Mouse (Mus musculus): ENCODE results near the gene Ddah1. TPM values are rescaled to one million over a fixed set of nuclear protein-coding genes. Genes with fewer than 3 reads are reported as not detected.
A peak's percentile ranks its signal among the peaks of the same experiment; 100 is the strongest.

The Ddah1 gene
- polyA plus RNA-seq, 1 experiment from 2014 or later, result 135 TPM

GRCm38 (mm10) chr3:145882076-145882874 lies 123.8 kb downstream of the Ddah1 start:
- 61% methylated on average over 15 of the region's 15 CpGs for WGBS
- no peak overlapping the region for H3K9ac ChIP-seq
- ATAC-seq (replicated peaks), result no peak; the same call in 1 of the 2 replicates
- 0 out of 2 replicates have a peak overlapping the region, but pooled peaks have one; percentile 32 for H3K27ac ChIP-seq
- no peak overlapping the region for H3K4me3 ChIP-seq
- H3K4me1 ChIP-seq, result peaks cover 13% of the 10 kb centered on the region
- no peak overlapping the region for H3K4me2 ChIP-seq
- H3K36me3 ChIP-seq (replicated peaks), result no peaks in the 10 kb centered on the region
- no peaks in the 10 kb centered on the region for H3K9me3 ChIP-seq
- H3K27me3 ChIP-seq (replicated peaks), result no peaks in the 10 kb centered on the region

- Histone ChIP-seq H3K9me3 (no peaks in the 10 kb centered on the region), H3K27me3 (replicated peaks) (no peaks in the 10 kb centered on the region), H3K27ac (no peak overlapping the region), H3K4me3 (no peak overlapping the region), H3K4me1 (peaks cover 13% of the 10 kb centered on the region), H3K9ac (no peak overlapping the region), H3K36me3 (replicated peaks) (no peaks in the 10 kb centered on the region), H3K4me2 (no peak overlapping the region)
- ATAC-seq (replicated peaks), result peak; percentile 81
- 11% methylated on average over 2 of the region's 2 CpGs for WGBS
Observed at GRCm38 (mm10) chr3:145883233-145883632, 124.8 kb downstream of the Ddah1 start.

- no peaks in the 10 kb centered on the region for H3K9me3 ChIP-seq
- H3K36me3 ChIP-seq (replicated peaks), result no peaks in the 10 kb centered on the region
- no peaks in the 10 kb centered on the region for H3K27me3 ChIP-seq (replicated peaks)
- H3K4me2 ChIP-seq, result no peak overlapping the region
- H3K9ac ChIP-seq, result no peak overlapping the region
- H3K4me3 ChIP-seq, result no peak overlapping the region
- no peak for ATAC-seq (replicated peaks)
- 0 out of 2 replicates have a peak overlapping the region, but pooled peaks have one; percentile 42 for H3K27ac ChIP-seq
- peaks cover 13% of the 10 kb centered on the region for H3K4me1 ChIP-seq
- 51% methylated on average over 4 of the region's 4 CpGs for WGBS
Observed at GRCm38 (mm10) chr3:145885376-145885775, 126.9 kb downstream of the Ddah1 start.

GRCm38 (mm10) chr3:145885851-145886464 lies 127.5 kb downstream of the Ddah1 start:
- 56% methylated on average over 5 of the region's 5 CpGs for WGBS
- no peak for ATAC-seq (replicated peaks)

GRCm38 (mm10) chr3:145887430-145887971 lies 129.0 kb downstream of the Ddah1 start:
- no peak for ATAC-seq (replicated peaks)
- peaks cover 20% of the 10 kb centered on the region for H3K4me1 ChIP-seq
- no peaks in the 10 kb centered on the region for H3K27me3 ChIP-seq (replicated peaks)
- no peaks in the 10 kb centered on the region for H3K9me3 ChIP-seq
- H3K4me2 ChIP-seq, result no peak overlapping the region
- 87% methylated on average over 6 of the region's 6 CpGs for WGBS
- H3K36me3 ChIP-seq (replicated peaks), result no peaks in the 10 kb centered on the region
- no peak overlapping the region for H3K9ac ChIP-seq
- peak overlapping the region; percentile 9; the same call in 1 of the 2 replicates for H3K27ac ChIP-seq
- H3K4me3 ChIP-seq, result no peak overlapping the region

More at GRCm38 (mm10) chr3:145885851-145886464, 127.5 kb downstream of the Ddah1 start:
- no peaks in the 10 kb centered on the region for H3K36me3 ChIP-seq (replicated peaks)
- no peak overlapping the region for H3K9ac ChIP-seq
- H3K4me1 ChIP-seq, result peaks cover 18% of the 10 kb centered on the region
- H3K27me3 ChIP-seq (replicated peaks), result no peaks in the 10 kb centered on the region
- no peak overlapping the region for H3K4me2 ChIP-seq
- H3K4me3 ChIP-seq, result no peak overlapping the region
- 0 out of 2 replicates have a peak overlapping the region, but pooled peaks have one; percentile 42 for H3K27ac ChIP-seq
- H3K9me3 ChIP-seq, result no peaks in the 10 kb centered on the region

- Histone ChIP-seq H3K4me1 (peaks cover 11% of the 10 kb centered on the region), H3K27me3 (replicated peaks) (0 out of 2 replicates have a peak, but pooled peaks cover 3% of the 10 kb centered on the region), H3K9ac (no peak overlapping the region), H3K9me3 (no peaks in the 10 kb centered on the region), H3K4me3 (no peak overlapping the region), H3K27ac (peak overlapping the region; percentile 55), H3K36me3 (replicated peaks) (no peaks in the 10 kb centered on the region), H3K4me2 (no peak overlapping the region)
- peak; percentile 90 for ATAC-seq (replicated peaks)
- 33% methylated on average over 18 of the region's 18 CpGs for WGBS
Observed at GRCm38 (mm10) chr3:145890346-145891132, 132.1 kb downstream of the Ddah1 start.

GRCm38 (mm10) chr3:145892451-145892850 lies 134.0 kb downstream of the Ddah1 start:
- Histone ChIP-seq H3K9ac (no peak overlapping the region), H3K27ac (no peak overlapping the region), H3K36me3 (replicated peaks) (no peaks in the 10 kb centered on the region), H3K4me2 (no peak overlapping the region), H3K27me3 (replicated peaks) (0 out of 2 replicates have a peak, but pooled peaks cover 3% of the 10 kb centered on the region), H3K4me3 (no peak overlapping the region), H3K9me3 (no peaks in the 10 kb centered on the region), H3K4me1 (peaks cover 7% of the 10 kb centered on the region; the same call in 1 of the 2 replicates)
- no peak for ATAC-seq (replicated peaks)
- WGBS, result 89% methylated on average over 3 of the region's 3 CpGs

- ATAC-seq (replicated peaks), result no peak
- no peak overlapping the region for H3K4me3 ChIP-seq
Observed at GRCm38 (mm10) chr3:145894131-145894530, 135.7 kb downstream of the Ddah1 start.

GRCm38 (mm10) chr3:145897749-145898148 lies 139.3 kb downstream of the Ddah1 start:
- H3K36me3 ChIP-seq (replicated peaks), result no peaks in the 10 kb centered on the region
- no peak overlapping the region for H3K4me3 ChIP-seq
- ATAC-seq (replicated peaks), result no peak

More at GRCm38 (mm10) chr3:145894131-145894530, 135.7 kb downstream of the Ddah1 start:
- no peak overlapping the region for H3K9ac ChIP-seq
- no peaks in the 10 kb centered on the region for H3K9me3 ChIP-seq
- no peak overlapping the region for H3K4me2 ChIP-seq
- H3K27me3 ChIP-seq (replicated peaks), result 0 out of 2 replicates have a peak, but pooled peaks cover 3% of the 10 kb centered on the region
- no peak overlapping the region for H3K27ac ChIP-seq
- peaks cover 7% of the 10 kb centered on the region; the same call in 1 of the 2 replicates for H3K4me1 ChIP-seq
- H3K36me3 ChIP-seq (replicated peaks), result no peaks in the 10 kb centered on the region
- 63% methylated on average over 12 of the region's 12 CpGs for WGBS

GRCm38 (mm10) chr3:145899832-145900231 lies 141.4 kb downstream of the Ddah1 start:
- Histone ChIP-seq H3K4me3 (no peak overlapping the region), H3K4me2 (no peak overlapping the region), H3K27me3 (replicated peaks) (peaks cover 4% of the 10 kb centered on the region), H3K36me3 (replicated peaks) (no peaks in the 10 kb centered on the region), H3K4me1 (no peaks in the 10 kb centered on the region), H3K27ac (no peak overlapping the region), H3K9ac (no peak overlapping the region), H3K9me3 (no peaks in the 10 kb centered on the region)
- 83% methylated on average over 8 of the region's 8 CpGs for WGBS
- no peak; the same call in 1 of the 2 replicates for ATAC-seq (replicated peaks)

More at GRCm38 (mm10) chr3:145897749-145898148, 139.3 kb downstream of the Ddah1 start:
- Histone ChIP-seq H3K27me3 (replicated peaks) (0 out of 2 replicates have a peak, but pooled peaks cover 2% of the 10 kb centered on the region), H3K4me1 (no peaks in the 10 kb centered on the region), H3K27ac (no peak overlapping the region), H3K9ac (no peak overlapping the region), H3K9me3 (no peaks in the 10 kb centered on the region), H3K4me2 (no peak overlapping the region)
- 88% methylated on average over 11 of the region's 11 CpGs for WGBS

GRCm38 (mm10) chr3:145903530-145903929 lies 145.1 kb downstream of the Ddah1 start:
- Histone ChIP-seq H3K9ac (no peak overlapping the region), H3K4me2 (no peak overlapping the region), H3K27me3 (replicated peaks) (peaks cover 4% of the 10 kb centered on the region), H3K9me3 (no peaks in the 10 kb centered on the region), H3K4me3 (no peak overlapping the region), H3K4me1 (peaks cover 5% of the 10 kb centered on the region; the same call in 1 of the 2 replicates), H3K36me3 (replicated peaks) (no peaks in the 10 kb centered on the region), H3K27ac (no peak overlapping the region)
- 73% methylated on average over 8 of the region's 8 CpGs for WGBS
- no peak for ATAC-seq (replicated peaks)
